In the genomic region with DNA sequence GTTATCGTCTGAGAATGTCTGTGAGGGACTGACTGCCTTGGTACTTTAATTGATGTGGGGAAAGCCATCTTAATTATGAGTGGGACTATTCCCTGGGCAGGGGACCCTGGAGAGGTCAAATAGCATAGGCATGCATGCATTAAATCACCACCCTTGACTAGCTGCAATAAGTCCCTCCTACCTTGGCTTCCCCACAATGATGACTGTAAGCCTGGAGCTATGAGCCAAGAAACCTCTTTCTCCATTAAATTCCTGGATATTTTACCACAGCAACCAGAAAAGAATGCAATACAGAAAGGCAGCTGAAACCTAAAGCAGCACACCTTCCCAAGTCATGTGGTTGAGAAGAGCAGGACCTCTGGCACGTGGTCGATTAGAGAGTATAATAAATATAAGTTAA, we compare ENCODE assay signal across 16 mouse cellular contexts.
"Had no signal": no experiment of that assay in that cellular context is flagged by ENCODE, and none has a peak within 500 bp of the region (broad histone marks: within the 10 kb centered on the region; RNA-seq: fewer than 3 reads in every experiment).

No protein-coding gene starts in this region.

- H3K4me1 ChIP-seq: midbrain, embryonic 10.5 days; midbrain, embryonic 12.5 days; neural tube, embryonic 13.5 days; neural tube, embryonic 15.5 days; stomach, embryonic 15.5 days had no signal

- H3K4me3 ChIP-seq: midbrain, embryonic 10.5 days; midbrain, embryonic 12.5 days; myocyte; neural tube, embryonic 13.5 days; neural tube, embryonic 15.5 days; stomach, embryonic 15.5 days had no signal

- DNase-seq: lung, adult 18-20 months; lung, embryonic 14.5 days; lung, postnatal 4 days; midbrain, embryonic 14.5 days; right cerebral cortex, postnatal 14 days; thymus, adult 2 months; thymus, postnatal 25 days; thymus, postnatal 4 days had no signal

- H3K9ac ChIP-seq: lung, embryonic 14.5 days; midbrain, embryonic 12.5 days; neural tube, embryonic 13.5 days; neural tube, embryonic 15.5 days; stomach, embryonic 15.5 days had no signal

- H3K4me2 ChIP-seq: lung, embryonic 14.5 days; midbrain, embryonic 12.5 days; neural tube, embryonic 13.5 days; neural tube, embryonic 15.5 days; stomach, embryonic 15.5 days had no signal

- H3K27ac ChIP-seq: midbrain, embryonic 10.5 days; midbrain, embryonic 12.5 days; neural tube, embryonic 13.5 days; neural tube, embryonic 15.5 days; stomach, embryonic 15.5 days; stomach, postnatal 0 days had no signal

- H3K9me3 ChIP-seq: midbrain, embryonic 10.5 days; midbrain, embryonic 12.5 days; neural tube, embryonic 13.5 days; neural tube, embryonic 15.5 days; stomach, embryonic 15.5 days had no signal

- ATAC-seq: midbrain, embryonic 16.5 days had no signal

- H3K36me3 ChIP-seq: stomach, embryonic 15.5 days had no signal

- H3K27me3 ChIP-seq: neural tube, embryonic 15.5 days; stomach, embryonic 15.5 days had no signal
